Mouse (Mus musculus): ENCODE measurements around the gene Fam221a. TPM values are rescaled to one million over a fixed set of nuclear protein-coding genes. Genes with fewer than 3 reads are reported as not detected.

Fam221a gene
- 2.8 and 4.0 TPM in 2 replicates for polyA plus RNA-seq (2012; ENCODE audit: insufficient read depth, insufficient read length, missing spikeins)

DNA sequence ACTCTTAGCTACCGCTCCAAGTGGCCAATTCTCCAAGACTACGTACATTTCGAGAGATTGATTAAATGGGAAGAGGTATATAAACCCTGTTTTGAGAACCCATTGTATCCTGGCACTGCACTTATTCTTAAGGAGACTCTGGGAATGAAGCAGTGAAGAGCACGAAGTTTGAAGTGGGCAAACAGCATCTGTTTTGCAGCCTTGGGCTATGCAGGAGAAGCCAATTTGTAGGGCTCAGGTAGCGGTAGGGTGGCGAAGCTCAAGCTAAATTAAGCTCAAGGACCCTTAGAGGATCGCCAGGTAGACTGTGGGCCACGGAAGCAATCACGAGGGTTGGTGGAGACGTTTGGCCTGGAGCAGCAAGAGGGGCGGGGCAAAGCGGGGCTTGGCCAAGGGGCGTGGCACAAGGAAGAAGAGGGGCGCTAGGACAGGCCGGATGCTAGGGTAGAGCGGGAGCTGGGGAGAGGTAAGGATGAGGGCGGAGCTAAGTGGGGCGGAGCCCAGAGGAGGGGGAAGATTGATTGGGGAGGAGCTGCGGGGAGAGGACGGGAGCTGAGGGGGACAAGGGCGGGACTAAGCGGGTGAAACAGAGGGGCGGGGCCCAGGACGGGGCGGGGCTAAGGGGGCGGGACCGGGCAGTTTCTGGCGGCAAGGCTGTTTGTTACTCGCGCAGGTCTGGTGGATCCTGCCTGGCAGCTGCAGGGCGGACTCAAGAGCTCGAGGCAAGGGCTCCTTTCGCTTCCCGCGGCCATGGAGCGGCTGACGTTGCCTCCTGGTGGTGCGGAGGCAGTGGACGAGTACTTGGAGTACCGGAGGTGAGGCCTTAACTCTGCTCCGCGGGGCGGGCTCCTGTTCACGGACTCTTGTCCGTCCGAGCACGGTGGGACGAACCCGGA, at the start of gene Fam221a:
Gene Fam221a (plus strand): TSS at position 581 of the 896 bp plus-strand sequence.
- Histone ChIP-seq H3K4me1 (ENCODE audit: control insufficient read depth, insufficient read depth, low read length) (peaks cover 6% of the 10 kb centered on the region), H3K4me3 (ENCODE audit: insufficient read depth, low read length) (peak within 1 kb of the TSS; percentile 66), H3K27ac (ENCODE audit: insufficient read depth, low read depth, low read length) (no peak within 1 kb of the TSS)
- TF ChIP-seq POLR2A (IDR thresholded peaks at IDR 0.05; ENCODE audit: borderline replicate concordance, low read depth, low read length) (peak; percentile 68; the same call in 1 of the 2 replicates), CTCF (IDR thresholded peaks at IDR 0.05; ENCODE audit: low read depth, low read length) (no peak)

- Histone ChIP-seq H3K4me1 (ENCODE audit: control insufficient read depth, insufficient read depth, low read length) (peaks cover 29% of the 10 kb centered on the region), H3K4me3 (ENCODE audit: insufficient read depth, low read length) (peak within 1 kb of the TSS; percentile 81), H3K27ac (ENCODE audit: insufficient read depth, low read depth, low read length) (peak within 1 kb of the TSS; percentile 67)
- TF ChIP-seq POLR2A (IDR thresholded peaks at IDR 0.05; ENCODE audit: borderline replicate concordance, low read depth, low read length) (no peak), CTCF (IDR thresholded peaks at IDR 0.05; ENCODE audit: low read depth, low read length) (0 out of 2 replicates have a peak, but pooled peaks have one; percentile 5)
Observed at GRCm38 (mm10) chr6:49318966-49319594, 48.5 kb upstream of the Fam221a start, which contains the start of gene Ccdc126. Gene Ccdc126 (plus strand): TSS chr6:49319274.

DNA sequence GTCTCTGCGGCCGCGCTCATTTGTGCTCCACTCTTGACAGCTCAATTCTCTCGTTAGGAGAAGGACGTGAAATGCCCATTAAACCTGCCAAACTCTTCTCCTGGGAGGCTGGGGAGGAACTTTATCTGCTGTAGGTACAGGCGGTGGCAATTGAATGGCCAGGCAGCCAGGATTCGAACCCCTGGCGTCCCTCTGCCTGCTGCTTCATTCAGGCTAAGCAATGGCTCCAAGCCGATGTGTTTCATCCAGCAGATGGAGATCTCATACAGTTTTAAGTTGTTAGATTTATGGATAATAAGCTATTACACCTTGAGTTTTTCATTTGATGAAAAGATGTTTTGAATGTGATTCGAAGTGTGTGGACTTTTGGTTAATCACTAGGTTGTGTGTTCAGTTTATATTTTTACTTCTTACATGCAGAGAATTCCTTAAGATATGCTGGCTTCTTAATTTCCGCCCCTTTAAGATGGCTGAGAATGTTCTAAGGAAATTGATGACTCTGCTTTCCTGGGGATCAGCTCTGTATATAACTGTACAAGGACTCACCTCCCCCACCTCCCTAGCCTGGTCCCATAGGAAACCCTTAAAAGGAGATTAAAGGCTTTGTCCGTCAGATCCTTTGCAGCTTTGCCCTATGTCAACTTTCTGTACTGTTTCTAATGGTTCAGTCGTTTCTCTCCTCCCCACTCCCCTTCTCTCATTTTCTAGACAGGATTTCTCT, 47.8 kb upstream of the Fam221a start:
- Histone ChIP-seq H3K4me3 (ENCODE audit: insufficient read depth, low read length) (peak overlapping the region; percentile 81), H3K27ac (ENCODE audit: insufficient read depth, low read depth, low read length) (peak overlapping the region; percentile 67), H3K4me1 (ENCODE audit: control insufficient read depth, insufficient read depth, low read length) (peaks cover 30% of the 10 kb centered on the region)
- TF ChIP-seq POLR2A (IDR thresholded peaks at IDR 0.05; ENCODE audit: borderline replicate concordance, low read depth, low read length): no peak
- no peak for TF ChIP-seq CTCF (IDR thresholded peaks at IDR 0.05; ENCODE audit: low read depth, low read length)

GRCm38 (mm10) chr6:49321341-49321740, 46.2 kb upstream of the Fam221a start:
- H3K27ac ChIP-seq (ENCODE audit: insufficient read depth, low read depth, low read length): no peak overlapping the region
- peaks cover 30% of the 10 kb centered on the region for H3K4me1 ChIP-seq (ENCODE audit: control insufficient read depth, insufficient read depth, low read length)
- TF ChIP-seq POLR2A (IDR thresholded peaks at IDR 0.05; ENCODE audit: borderline replicate concordance, low read depth, low read length): no peak
- TF ChIP-seq CTCF (IDR thresholded peaks at IDR 0.05; ENCODE audit: low read depth, low read length): no peak
- H3K4me3 ChIP-seq (ENCODE audit: insufficient read depth, low read length): no peak overlapping the region

- TF ChIP-seq POLR2A (IDR thresholded peaks at IDR 0.05; ENCODE audit: borderline replicate concordance, low read depth, low read length) (no peak), CTCF (IDR thresholded peaks at IDR 0.05; ENCODE audit: low read depth, low read length) (no peak)
- Histone ChIP-seq H3K4me1 (ENCODE audit: control insufficient read depth, insufficient read depth, low read length) (peaks cover 30% of the 10 kb centered on the region), H3K27ac (ENCODE audit: insufficient read depth, low read depth, low read length) (no peak overlapping the region), H3K4me3 (ENCODE audit: insufficient read depth, low read length) (no peak overlapping the region)
Observed at GRCm38 (mm10) chr6:49322056-49322455, 45.5 kb upstream of the Fam221a start.

DNA sequence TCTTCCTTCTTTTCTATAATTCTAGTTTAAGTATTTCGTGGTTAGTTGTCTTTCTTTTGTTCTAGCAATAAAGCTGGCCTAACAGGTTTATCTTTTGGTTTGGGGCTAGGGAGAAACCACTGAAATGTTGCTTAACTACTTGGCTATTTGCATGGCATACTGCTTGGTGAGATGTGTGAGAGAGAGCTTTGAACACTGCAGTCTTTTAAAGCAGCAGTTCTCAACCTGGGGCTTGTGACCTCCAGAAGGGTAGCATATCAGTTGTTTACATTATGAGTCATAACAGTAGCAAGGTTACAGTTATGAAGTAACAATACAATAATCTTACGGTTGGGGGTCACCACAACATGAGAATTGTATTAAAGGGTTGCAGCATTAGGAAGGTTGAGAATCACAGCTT, 44.6 kb upstream of the Fam221a start:
- Histone ChIP-seq H3K4me1 (ENCODE audit: control insufficient read depth, insufficient read depth, low read length) (peaks cover 30% of the 10 kb centered on the region), H3K27ac (ENCODE audit: insufficient read depth, low read depth, low read length) (peak overlapping the region; percentile 19; the same call in 1 of the 2 replicates), H3K4me3 (ENCODE audit: insufficient read depth, low read length) (no peak overlapping the region)
- TF ChIP-seq POLR2A (IDR thresholded peaks at IDR 0.05; ENCODE audit: borderline replicate concordance, low read depth, low read length) (no peak), CTCF (IDR thresholded peaks at IDR 0.05; ENCODE audit: low read depth, low read length) (no peak)

DNA sequence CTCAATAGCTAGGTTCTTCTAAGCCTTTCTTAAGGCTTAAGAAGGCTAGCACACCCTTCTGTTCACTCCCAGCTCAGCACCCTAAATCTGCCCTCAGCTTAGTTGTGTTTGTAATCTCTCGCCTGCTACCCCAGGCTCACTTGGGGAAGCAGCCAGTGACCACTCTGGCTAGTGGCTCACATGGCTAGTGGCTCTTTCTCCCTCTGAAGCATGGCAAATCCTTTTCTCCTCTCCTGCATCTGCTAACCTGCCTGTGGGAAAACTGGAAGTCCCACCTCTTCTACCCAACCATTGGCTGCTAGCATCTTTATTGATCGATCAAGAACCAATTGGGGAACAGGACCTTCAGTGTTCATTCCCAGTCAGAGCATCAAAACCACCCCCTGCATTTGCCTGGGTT, 43.0 kb upstream of the Fam221a start:
- H3K4me3 ChIP-seq (ENCODE audit: insufficient read depth, low read length): no peak overlapping the region
- H3K4me1 ChIP-seq (ENCODE audit: control insufficient read depth, insufficient read depth, low read length): peaks cover 30% of the 10 kb centered on the region
- H3K27ac ChIP-seq (ENCODE audit: insufficient read depth, low read depth, low read length): no peak overlapping the region
- no peak for TF ChIP-seq POLR2A (IDR thresholded peaks at IDR 0.05; ENCODE audit: borderline replicate concordance, low read depth, low read length)
- no peak for TF ChIP-seq CTCF (IDR thresholded peaks at IDR 0.05; ENCODE audit: low read depth, low read length)

GRCm38 (mm10) chr6:49325294-49325693, 42.2 kb upstream of the Fam221a start:
- H3K4me1 ChIP-seq (ENCODE audit: control insufficient read depth, insufficient read depth, low read length): peaks cover 25% of the 10 kb centered on the region
- no peak for TF ChIP-seq POLR2A (IDR thresholded peaks at IDR 0.05; ENCODE audit: borderline replicate concordance, low read depth, low read length)
- no peak for TF ChIP-seq CTCF (IDR thresholded peaks at IDR 0.05; ENCODE audit: low read depth, low read length)

GRCm38 (mm10) chr6:49326846-49327245, 40.7 kb upstream of the Fam221a start:
- TF ChIP-seq CTCF (IDR thresholded peaks at IDR 0.05; ENCODE audit: low read depth, low read length) (no peak), POLR2A (IDR thresholded peaks at IDR 0.05; ENCODE audit: borderline replicate concordance, low read depth, low read length) (no peak)
- Histone ChIP-seq H3K4me3 (ENCODE audit: insufficient read depth, low read length) (no peak overlapping the region), H3K4me1 (ENCODE audit: control insufficient read depth, insufficient read depth, low read length) (peaks cover 23% of the 10 kb centered on the region), H3K27ac (ENCODE audit: insufficient read depth, low read depth, low read length) (no peak overlapping the region)

More at GRCm38 (mm10) chr6:49325294-49325693, 42.2 kb upstream of the Fam221a start:
- Histone ChIP-seq H3K27ac (ENCODE audit: insufficient read depth, low read depth, low read length) (no peak overlapping the region), H3K4me3 (ENCODE audit: insufficient read depth, low read length) (no peak overlapping the region)
